Mouse (Mus musculus): ENCODE results near the gene Ppp4c.

GRCm38 (mm10) chr7:126761529-126762067, 30.7 kb downstream of the Ppp4c start:
- TF ChIP-seq MYOD1 (IDR thresholded peaks at IDR 0.05; ENCODE audit: control insufficient read depth in 1 of 3, insufficient read length in 2 of 3, low read depth in 2 of 3) (no peak), POLR2A (IDR thresholded peaks at IDR 0.05; ENCODE audit: insufficient read length, low read depth) (no peak), POLR2AphosphoS2 (IDR thresholded peaks at IDR 0.05; ENCODE audit: insufficient read length, low read depth) (no peak), TCF12 (IDR thresholded peaks at IDR 0.05; ENCODE audit: insufficient read depth, poor library complexity, severe bottlenecking) (no peak), MAX (IDR thresholded peaks at IDR 0.05; ENCODE audit: low read depth) (no peak), SRF (IDR thresholded peaks at IDR 0.05; ENCODE audit: control insufficient read depth, insufficient read length, low read depth) (no peak), USF1 (IDR thresholded peaks at IDR 0.05; ENCODE audit: low read depth) (no peak), CEBPB (IDR thresholded peaks at IDR 0.05; ENCODE audit: insufficient read depth, poor library complexity, severe bottlenecking) (no peak)
